Mouse (Mus musculus): Measurements from ENCODE around the gene Slc9a9. TPM values are rescaled to one million over a fixed set of nuclear protein-coding genes. Genes with fewer than 3 reads are reported as not detected.

The Slc9a9 gene
- polyA plus RNA-seq, 1 experiment = 5.3 TPM

- TF ChIP-seq CTCF (IDR thresholded peaks at IDR 0.05; ENCODE audit: borderline replicate concordance, extremely low read depth, insufficient read depth, insufficient read length) (no peak), POLR2A (IDR thresholded peaks at IDR 0.05; ENCODE audit: borderline replicate concordance, extremely low read depth, insufficient read depth, insufficient read length, poor library complexity, severe bottlenecking) (no peak)
These were observed 226.2 kb downstream of the Slc9a9 start for GRCm38 (mm10) chr9:94895882-94896281.

GRCm38 (mm10) chr9:94904180-94904579, 234.5 kb downstream of the Slc9a9 start:
- no peak for DNase-seq (ENCODE audit: low read depth)
- TF ChIP-seq POLR2A (IDR thresholded peaks at IDR 0.05; ENCODE audit: borderline replicate concordance, extremely low read depth, insufficient read depth, insufficient read length, poor library complexity, severe bottlenecking) = no peak
- TF ChIP-seq CTCF (IDR thresholded peaks at IDR 0.05; ENCODE audit: borderline replicate concordance, extremely low read depth, insufficient read depth, insufficient read length) = no peak

More at GRCm38 (mm10) chr9:94895882-94896281, 226.2 kb downstream of the Slc9a9 start:
- no peak for DNase-seq (ENCODE audit: low read depth)

- DNase-seq (ENCODE audit: low read depth) = no peak
- TF ChIP-seq CTCF (IDR thresholded peaks at IDR 0.05; ENCODE audit: borderline replicate concordance, extremely low read depth, insufficient read depth, insufficient read length) = no peak
These were observed 237.4 kb downstream of the Slc9a9 start for GRCm38 (mm10) chr9:94907020-94907610.

- no peak for TF ChIP-seq POLR2A (IDR thresholded peaks at IDR 0.05; ENCODE audit: borderline replicate concordance, extremely low read depth, insufficient read depth, insufficient read length, poor library complexity, severe bottlenecking)
- TF ChIP-seq CTCF (IDR thresholded peaks at IDR 0.05; ENCODE audit: borderline replicate concordance, extremely low read depth, insufficient read depth, insufficient read length) = no peak
- DNase-seq (ENCODE audit: low read depth) = no peak
These were observed 242.4 kb downstream of the Slc9a9 start for GRCm38 (mm10) chr9:94912071-94912470.

GRCm38 (mm10) chr9:94922062-94922461, 252.4 kb downstream of the Slc9a9 start:
- TF ChIP-seq POLR2A (IDR thresholded peaks at IDR 0.05; ENCODE audit: borderline replicate concordance, extremely low read depth, insufficient read depth, insufficient read length, poor library complexity, severe bottlenecking) (no peak), CTCF (IDR thresholded peaks at IDR 0.05; ENCODE audit: borderline replicate concordance, extremely low read depth, insufficient read depth, insufficient read length) (no peak)
- DNase-seq (ENCODE audit: low read depth) = peak; percentile 24

GRCm38 (mm10) chr9:94925845-94926244, 256.1 kb downstream of the Slc9a9 start:
- DNase-seq (ENCODE audit: low read depth) = peak; percentile 36

GRCm38 (mm10) chr9:94927101-94927500, 257.4 kb downstream of the Slc9a9 start:
- DNase-seq (ENCODE audit: low read depth) = no peak
- peak; percentile 37; the same call in 1 of the 2 replicates for TF ChIP-seq CTCF (IDR thresholded peaks at IDR 0.05; ENCODE audit: borderline replicate concordance, extremely low read depth, insufficient read depth, insufficient read length)
- TF ChIP-seq POLR2A (IDR thresholded peaks at IDR 0.05; ENCODE audit: borderline replicate concordance, extremely low read depth, insufficient read depth, insufficient read length, poor library complexity, severe bottlenecking) = no peak

More at GRCm38 (mm10) chr9:94925845-94926244, 256.1 kb downstream of the Slc9a9 start:
- TF ChIP-seq CTCF (IDR thresholded peaks at IDR 0.05; ENCODE audit: borderline replicate concordance, extremely low read depth, insufficient read depth, insufficient read length) = no peak
- TF ChIP-seq POLR2A (IDR thresholded peaks at IDR 0.05; ENCODE audit: borderline replicate concordance, extremely low read depth, insufficient read depth, insufficient read length, poor library complexity, severe bottlenecking) = no peak

GRCm38 (mm10) chr9:94945569-94946135, 275.9 kb downstream of the Slc9a9 start:
- no peak for DNase-seq (ENCODE audit: low read depth)
- no peak for TF ChIP-seq POLR2A (IDR thresholded peaks at IDR 0.05; ENCODE audit: borderline replicate concordance, extremely low read depth, insufficient read depth, insufficient read length, poor library complexity, severe bottlenecking)
- TF ChIP-seq CTCF (IDR thresholded peaks at IDR 0.05; ENCODE audit: borderline replicate concordance, extremely low read depth, insufficient read depth, insufficient read length) = no peak

GRCm38 (mm10) chr9:94947246-94947645, 277.5 kb downstream of the Slc9a9 start:
- no peak for DNase-seq (ENCODE audit: low read depth)
- no peak for TF ChIP-seq CTCF (IDR thresholded peaks at IDR 0.05; ENCODE audit: borderline replicate concordance, extremely low read depth, insufficient read depth, insufficient read length)
- TF ChIP-seq POLR2A (IDR thresholded peaks at IDR 0.05; ENCODE audit: borderline replicate concordance, extremely low read depth, insufficient read depth, insufficient read length, poor library complexity, severe bottlenecking) = no peak

- no peak for TF ChIP-seq CTCF (IDR thresholded peaks at IDR 0.05; ENCODE audit: borderline replicate concordance, extremely low read depth, insufficient read depth, insufficient read length)
- TF ChIP-seq POLR2A (IDR thresholded peaks at IDR 0.05; ENCODE audit: borderline replicate concordance, extremely low read depth, insufficient read depth, insufficient read length, poor library complexity, severe bottlenecking) = no peak
- DNase-seq (ENCODE audit: low read depth) = no peak
These were observed 281.0 kb downstream of the Slc9a9 start for GRCm38 (mm10) chr9:94950676-94951075.

GRCm38 (mm10) chr9:94955645-94956044, 285.9 kb downstream of the Slc9a9 start:
- TF ChIP-seq POLR2A (IDR thresholded peaks at IDR 0.05; ENCODE audit: borderline replicate concordance, extremely low read depth, insufficient read depth, insufficient read length, poor library complexity, severe bottlenecking) (no peak), CTCF (IDR thresholded peaks at IDR 0.05; ENCODE audit: borderline replicate concordance, extremely low read depth, insufficient read depth, insufficient read length) (no peak)
- no peak for DNase-seq (ENCODE audit: low read depth)

- TF ChIP-seq POLR2A (IDR thresholded peaks at IDR 0.05; ENCODE audit: borderline replicate concordance, extremely low read depth, insufficient read depth, insufficient read length, poor library complexity, severe bottlenecking) (no peak), CTCF (IDR thresholded peaks at IDR 0.05; ENCODE audit: borderline replicate concordance, extremely low read depth, insufficient read depth, insufficient read length) (no peak)
- DNase-seq (ENCODE audit: low read depth) = peak; percentile 42
These were observed 288.7 kb downstream of the Slc9a9 start for GRCm38 (mm10) chr9:94958382-94958781.
